Mouse (Mus musculus): ENCODE data around the gene Armt1.

DNA sequence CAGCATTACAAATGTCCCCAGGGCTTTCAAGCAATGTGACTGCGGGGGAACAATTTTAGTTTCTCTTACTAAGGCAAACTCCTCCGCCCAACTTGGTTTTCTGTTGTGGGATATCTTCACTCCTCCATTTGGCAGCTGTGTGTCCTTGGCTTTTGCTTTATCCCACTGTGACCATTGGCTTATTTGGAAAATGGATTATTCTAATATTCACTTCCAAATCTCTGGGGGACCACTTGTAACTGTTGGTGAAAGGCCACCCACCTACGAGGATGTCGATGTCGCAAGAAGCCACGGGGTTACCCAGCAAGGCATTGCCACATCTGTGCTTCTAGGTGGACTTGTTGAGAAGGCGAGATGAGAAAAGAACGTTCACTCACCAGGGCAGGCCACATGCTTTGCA lies 49.4 kb downstream of the Armt1 start:
- TF ChIP-seq POLR2A (IDR thresholded peaks at IDR 0.05; ENCODE audit: low read depth, low read length) (no peak), USF1 (IDR thresholded peaks at IDR 0.05; ENCODE audit: low read depth, low read length) (no peak), CTCF (conservative IDR thresholded peaks at IDR 0.05 in 1 of 2, IDR thresholded peaks at IDR 0.05 in 1 of 2; ENCODE audit: low read depth in 2 of 2, low read length in 2 of 2) (no peak), GABPA (IDR thresholded peaks at IDR 0.05; ENCODE audit: insufficient replicate concordance, low read depth, low read length) (no peak), TBP (conservative IDR thresholded peaks at IDR 0.05; ENCODE audit: low read depth, low read length) (no peak), MAZ (IDR thresholded peaks at IDR 0.05; ENCODE audit: low read depth, low read length) (no peak), EP300 (IDR thresholded peaks at IDR 0.05; ENCODE audit: low read length) (no peak), ETS1 (conservative IDR thresholded peaks at IDR 0.05; ENCODE audit: low read depth, low read length) (no peak)
